Mouse (Mus musculus): ENCODE data around the gene Clec11a.

Clec11a gene

DNA sequence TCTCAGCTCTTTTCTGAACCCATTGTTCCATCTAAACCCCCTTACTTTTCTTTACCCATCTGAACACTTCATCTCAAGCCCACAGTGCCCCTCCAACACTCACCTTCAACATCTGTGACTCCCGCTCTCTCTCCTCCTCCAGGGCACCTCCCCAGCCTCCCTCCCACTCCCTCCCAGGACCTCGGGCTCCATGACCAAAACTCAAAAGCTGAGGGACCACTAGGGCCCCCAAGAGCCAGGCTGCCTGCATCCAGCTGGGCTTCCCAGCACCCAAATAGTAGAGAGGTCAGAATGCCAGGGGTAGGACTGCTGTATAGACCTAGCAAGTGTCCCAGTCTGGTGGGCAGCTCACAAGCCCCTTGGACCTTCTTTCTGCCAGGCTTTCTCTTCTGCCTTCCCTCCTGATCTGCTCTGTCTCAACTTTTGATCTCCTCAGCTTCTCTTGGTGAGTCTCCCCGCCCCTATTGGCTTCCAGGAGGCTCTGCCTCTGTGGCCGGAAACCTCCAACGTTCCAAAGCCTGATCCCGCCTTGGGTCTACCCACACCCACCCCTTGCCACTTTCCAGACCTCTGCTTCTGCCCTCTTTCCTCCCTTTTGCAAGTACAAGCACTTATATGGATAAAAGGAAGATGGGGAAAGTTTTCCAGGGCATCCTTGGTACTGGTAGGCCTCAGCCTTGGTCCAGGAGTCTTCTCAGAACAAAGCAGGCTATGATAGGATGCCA lies at the start of gene Clec11a:
TSS of gene Clec11a (minus strand) at position 387 of the 725 bp plus-strand sequence.
- DNase-seq (ENCODE audit: low spot score in 2 of 2): no peak

DNA sequence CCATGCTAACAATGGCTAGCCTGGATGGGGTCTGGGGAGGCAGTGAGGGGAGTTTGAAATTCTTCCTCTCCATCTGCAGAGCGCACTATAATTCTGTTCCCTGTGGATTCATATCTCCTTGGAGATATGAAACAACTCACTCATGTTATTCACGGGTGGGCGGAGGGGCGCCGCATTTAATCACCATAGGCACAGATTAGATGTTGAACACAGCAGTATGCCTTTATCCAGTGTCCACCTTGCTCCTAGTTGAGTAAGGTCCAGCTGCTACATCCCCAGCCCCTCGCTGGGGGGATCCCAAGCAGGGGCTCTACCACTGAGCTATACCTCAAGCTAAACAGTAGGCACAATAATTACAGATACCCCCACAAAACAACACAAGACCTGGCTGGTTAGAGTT lies 48.7 kb upstream of the Clec11a start:
- DNase-seq (ENCODE audit: low spot score in 2 of 2): peak in 1 of 2 experiments; percentile 64

DNA sequence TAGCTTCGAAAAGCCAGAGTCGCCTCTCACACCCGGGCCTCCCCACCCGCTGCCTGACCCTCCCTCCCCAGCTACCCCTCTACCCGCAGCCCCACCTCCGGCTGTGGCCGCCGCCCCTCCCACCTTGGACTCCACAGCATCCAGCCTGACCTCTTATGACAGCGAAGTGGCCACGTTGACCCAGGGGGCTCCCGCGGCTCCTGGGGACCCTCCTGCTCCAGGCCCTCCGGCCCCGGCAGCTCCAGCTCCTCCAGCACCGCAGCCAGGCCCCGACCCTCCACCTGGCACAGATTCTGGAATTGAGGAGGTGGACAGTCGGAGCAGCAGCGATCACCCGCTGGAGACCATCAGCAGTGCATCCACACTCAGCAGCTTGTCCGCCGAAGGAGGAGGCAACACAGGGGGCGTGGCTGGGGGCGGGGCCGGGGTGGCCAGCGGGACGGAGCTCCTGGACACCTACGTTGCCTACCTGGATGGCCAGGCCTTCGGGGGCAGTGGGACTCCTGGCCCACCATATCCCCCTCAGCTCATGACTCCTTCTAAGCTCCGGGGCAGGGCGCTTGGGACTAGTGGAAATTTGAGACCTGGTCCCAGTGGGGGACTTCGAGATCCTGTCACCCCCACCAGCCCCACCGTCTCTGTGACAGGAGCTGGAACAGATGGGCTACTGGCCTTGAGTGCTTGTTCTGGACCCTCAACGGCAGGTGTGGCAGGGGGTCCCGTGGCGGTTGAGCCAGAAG lies 47.1 kb upstream of the Clec11a start:
- DNase-seq (ENCODE audit: low spot score in 2 of 2): peak in 1 of 2 experiments; percentile 48

DNA sequence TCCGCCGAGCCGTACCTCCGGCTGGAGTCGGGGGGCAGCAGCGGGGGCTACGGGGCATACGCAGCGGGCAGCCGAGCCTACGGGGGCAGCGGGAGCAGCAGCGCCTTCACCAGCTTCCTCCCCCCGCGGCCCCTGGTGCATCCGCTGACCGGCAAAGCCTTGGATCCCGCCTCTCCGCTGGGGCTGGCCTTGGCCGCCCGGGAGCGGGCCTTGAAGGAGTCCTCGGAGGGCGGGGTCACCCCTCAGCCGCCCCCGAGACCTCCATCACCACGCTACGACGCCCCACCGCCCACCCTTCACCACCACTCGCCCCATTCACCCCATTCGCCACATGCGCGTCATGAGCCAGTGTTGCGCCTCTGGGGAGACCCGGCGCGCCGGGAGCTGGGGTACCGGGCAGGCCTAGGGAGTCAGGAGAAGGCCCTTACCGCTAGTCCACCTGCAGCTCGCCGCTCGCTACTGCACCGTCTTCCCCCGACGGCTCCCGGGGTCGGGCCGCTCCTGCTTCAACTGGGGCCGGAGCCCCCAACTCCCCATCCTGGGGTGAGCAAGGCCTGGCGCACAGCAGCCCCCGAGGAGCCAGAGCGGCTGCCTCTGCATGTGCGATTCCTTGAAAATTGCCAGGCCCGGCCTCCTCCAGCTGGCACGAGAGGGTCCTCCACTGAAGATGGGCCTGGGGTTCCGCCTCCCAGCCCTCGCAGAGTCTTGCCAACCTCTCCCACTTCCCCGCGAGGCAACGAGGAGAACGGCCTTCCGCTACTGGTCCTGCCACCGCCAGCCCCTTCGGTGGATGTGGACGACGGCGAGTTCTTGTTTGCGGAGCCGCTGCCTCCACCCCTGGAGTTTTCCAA lies 46.3 kb upstream of the Clec11a start:
- DNase-seq (ENCODE audit: low spot score in 2 of 2): peak; percentile 54 to 57

DNA sequence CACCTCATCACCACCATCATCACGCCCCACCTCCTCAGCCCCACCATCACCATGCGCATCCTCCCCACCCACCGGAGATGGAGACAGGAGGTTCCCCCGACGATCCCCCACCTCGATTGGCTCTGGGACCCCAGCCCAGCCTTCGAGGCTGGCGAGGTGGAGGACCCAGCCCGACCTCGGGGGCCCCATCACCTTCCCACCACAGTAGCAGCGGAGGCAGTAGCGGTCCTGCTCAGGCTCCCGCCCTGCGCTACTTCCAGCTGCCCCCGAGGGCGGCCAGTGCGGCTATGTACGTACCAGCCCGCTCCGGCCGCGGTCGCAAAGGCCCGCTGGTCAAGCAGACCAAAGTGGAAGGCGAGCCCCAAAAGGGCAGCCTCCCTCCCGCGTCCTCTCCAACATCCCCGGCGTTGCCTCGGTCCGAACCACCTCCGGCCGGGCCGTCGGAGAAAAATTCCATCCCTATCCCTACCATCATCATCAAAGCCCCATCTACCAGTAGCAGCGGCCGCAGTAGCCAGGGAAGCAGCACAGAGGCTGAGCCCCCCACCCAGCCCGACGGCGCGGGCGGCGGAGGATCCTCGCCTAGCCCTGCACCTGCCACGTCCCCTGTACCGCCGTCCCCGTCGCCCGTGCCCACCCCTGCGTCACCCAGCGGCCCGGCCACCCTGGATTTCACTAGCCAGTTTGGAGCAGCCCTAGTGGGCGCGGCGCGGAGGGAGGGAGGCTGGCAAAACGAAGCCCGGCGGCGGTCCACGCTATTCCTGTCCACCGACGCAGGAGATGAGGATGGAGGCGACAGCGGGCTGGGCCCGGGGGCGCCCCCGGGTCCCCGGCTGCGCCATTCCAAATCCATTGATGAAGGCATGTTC lies 45.4 kb upstream of the Clec11a start:
- DNase-seq (ENCODE audit: low spot score in 2 of 2): peak; percentile 29 to 44

DNA sequence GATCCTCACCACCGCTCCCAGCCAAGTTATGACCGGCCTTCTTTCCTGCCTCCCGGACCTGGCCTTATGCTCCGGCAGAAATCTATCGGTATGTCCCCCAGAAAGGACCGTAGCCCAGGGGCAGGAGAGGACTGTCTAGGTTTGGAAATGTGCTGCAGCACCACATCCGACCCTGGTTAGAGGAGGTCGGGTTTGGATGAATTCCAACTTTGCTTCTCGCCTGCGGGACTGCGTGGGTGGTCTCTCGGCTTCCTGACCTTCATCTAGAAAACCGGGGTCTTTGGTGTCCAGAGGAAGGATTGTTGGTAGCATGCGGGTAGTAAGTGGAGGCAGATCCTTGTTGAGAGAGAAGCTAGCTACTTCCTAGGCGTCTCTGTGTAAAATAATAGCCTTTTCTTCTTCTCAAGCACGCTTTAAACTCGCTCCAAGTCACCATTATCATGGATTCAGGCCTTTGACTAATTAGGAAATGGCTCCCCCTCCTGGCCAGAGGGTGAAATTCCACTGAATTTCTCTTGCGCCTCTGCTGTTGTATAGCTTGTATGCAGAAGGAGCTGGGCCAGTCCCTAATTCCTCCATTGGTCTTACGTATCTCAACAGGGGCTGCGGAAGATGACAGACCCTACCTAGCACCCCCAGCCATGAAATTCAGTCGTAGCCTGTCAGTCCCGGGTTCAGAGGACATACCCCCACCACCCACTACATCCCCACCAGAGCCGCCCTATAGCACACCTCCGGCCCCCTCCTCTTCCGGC lies 44.4 kb upstream of the Clec11a start:
- DNase-seq (ENCODE audit: low spot score in 2 of 2): peak; percentile 89 to 92

DNA sequence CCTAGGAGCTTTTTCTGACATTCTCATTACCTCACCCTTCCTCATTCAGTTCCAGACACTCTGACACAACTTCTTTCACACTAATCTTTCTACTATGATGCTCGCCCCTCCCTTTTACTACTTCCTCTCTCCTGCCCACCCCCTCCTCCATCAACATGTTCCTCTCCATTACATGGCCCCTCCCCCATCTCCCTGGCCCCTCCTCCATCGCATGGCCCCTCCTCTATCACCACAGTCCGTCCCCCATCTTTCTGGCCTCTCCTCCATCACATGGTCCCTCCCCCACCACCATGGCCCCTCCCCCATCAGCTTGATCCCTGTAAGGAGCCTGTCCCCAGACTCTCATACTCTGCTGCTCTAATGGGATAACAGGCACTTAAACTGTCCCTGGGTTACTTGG lies 42.3 kb upstream of the Clec11a start:
- DNase-seq (ENCODE audit: low spot score in 2 of 2): peak in 1 of 2 experiments; percentile 23

DNA sequence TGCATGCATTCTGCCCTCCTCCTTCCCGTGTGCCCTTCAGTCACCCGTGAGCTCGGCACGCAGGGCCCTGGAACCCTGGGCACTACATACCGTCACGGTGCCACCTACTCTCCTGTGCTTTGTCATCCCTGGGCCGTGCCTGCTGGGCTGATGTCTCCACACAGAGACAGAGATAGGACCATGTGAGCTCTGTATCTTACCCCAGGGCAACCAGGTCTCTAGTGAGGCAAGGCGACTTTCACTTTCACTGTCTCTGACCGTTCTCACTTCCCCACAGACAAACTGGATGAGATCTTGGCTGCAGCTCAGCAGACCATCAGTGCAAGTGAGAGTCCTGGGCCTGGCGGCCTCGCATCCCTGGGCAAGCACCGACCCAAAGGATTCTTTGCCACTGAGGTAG lies 37.9 kb upstream of the Clec11a start:
- no peak for DNase-seq (ENCODE audit: low spot score in 2 of 2)

DNA sequence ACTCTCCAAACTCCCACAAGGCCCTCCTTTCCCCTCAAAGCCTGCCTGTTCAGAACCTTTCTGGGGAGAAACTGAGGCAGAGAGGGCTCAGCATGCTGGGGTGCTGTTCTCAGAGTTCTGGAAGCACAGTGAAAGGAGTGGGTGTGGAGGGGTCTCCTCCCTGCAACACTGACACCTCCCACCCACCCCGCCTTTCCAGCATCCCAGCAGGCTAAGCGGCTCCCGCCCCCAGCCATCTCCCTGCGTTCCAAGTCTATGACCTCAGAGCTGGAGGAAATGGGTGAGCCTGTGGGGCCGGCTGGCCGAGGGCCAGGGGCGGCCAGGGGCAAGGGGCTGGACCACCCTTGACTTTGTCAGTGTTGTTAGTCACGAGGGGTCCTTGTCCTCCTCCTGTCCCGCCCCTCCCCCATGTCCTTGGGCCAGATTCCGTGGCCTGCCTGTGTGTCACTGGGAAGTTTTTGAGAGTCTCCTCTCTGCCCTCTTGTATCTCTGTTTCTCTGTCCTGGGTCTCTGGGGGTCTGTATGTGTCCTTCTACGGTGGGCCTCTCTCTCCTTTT lies 36.8 kb upstream of the Clec11a start:
- DNase-seq (ENCODE audit: low spot score in 2 of 2): no peak

DNA sequence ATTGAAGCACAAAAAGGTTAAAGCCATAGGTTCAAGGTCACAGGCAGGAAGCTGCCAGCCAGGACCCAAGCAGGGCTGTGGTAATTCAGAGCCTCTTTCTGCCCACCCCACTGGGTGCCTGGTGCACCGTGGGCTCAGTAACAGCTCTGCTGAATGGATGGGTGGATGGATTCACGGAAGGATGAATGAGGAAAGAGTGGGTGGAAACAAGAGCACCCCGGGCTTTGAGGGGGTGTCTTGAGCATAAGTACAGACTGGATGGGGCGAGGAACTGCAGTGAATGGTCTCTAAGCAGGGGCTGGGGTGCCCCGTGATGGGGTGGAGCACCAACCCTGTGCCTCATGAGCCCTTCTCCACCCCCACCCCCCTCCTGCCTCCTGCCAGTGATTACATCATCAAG lies 35.0 kb upstream of the Clec11a start:
- no peak for DNase-seq (ENCODE audit: low spot score in 2 of 2)

DNA sequence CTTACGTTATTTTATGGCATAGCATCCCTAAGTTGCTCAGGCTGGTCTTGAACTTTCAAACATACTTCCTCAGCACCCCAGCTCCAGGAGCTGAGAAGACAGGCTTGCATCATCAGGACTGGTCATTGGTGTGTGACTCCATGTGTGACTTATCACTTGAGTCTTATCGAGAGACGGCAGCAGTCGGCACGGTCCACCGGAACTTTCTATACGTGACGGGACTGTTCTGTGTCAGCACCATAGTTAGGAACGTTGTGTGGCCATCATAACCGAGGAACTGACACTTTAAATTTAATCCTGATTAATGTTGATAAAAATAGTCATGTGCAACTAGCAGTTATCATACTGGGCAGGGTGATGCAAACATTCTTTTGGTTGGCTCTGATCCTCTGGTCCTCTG lies 34.4 kb upstream of the Clec11a start:
- DNase-seq (ENCODE audit: low spot score in 2 of 2): no peak

DNA sequence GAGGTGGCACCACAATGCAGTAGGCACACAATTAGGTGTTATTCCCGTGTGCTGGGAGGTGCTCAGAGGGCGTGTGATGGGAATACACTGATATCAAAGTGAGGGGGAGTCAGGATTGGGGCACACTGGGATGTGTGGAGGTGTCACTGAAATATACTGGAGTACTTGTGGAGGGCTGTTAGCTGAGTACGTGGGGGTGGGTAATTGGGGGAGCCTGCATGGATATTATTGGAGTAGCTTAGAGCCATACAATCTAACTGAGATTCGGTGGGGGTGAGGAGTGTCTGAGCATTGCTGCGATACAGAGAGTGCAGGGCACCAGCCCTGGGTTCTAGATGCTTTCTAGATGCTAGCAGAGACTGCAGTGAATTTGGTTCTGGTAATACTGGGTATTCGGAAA lies 33.5 kb upstream of the Clec11a start:
- no peak for DNase-seq (ENCODE audit: low spot score in 2 of 2)

DNA sequence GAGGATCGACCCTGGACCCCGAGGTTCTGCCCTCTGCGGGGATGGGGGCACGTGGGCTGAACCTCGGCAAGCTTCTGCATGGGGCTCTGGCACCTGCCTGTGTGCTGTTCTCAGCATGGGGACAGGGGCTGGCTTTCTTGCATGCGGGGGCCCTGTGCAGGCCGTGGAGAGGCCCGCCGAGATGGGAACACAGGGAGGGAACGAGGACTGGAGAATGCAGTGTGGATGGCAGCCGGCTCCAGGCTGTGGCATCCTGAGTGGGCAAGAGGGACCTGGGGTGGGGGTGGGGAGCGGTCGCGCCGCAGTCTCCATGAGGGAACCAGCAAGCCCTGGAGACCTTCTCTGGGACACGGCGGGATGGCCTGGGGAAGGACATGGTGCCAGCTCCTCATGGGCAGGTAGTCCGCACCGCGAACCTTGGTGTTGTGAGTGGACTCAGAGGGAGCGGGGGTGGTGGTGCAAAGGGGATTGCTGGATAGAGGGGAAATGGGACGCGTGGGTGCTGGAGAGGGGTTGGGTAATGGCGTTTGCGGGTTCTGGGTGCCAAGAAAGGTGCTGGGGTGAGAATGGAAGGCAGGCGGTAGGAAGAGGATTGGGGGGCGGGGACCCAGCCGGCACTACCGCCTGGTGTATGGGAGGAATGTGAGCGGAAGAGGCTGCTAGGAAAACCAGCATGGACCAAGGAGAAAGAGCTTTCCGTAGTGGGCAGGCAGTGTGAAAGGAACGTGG lies 30.6 kb upstream of the Clec11a start:
- peak in 1 of 2 experiments; percentile 63 for DNase-seq (ENCODE audit: low spot score in 2 of 2)

DNA sequence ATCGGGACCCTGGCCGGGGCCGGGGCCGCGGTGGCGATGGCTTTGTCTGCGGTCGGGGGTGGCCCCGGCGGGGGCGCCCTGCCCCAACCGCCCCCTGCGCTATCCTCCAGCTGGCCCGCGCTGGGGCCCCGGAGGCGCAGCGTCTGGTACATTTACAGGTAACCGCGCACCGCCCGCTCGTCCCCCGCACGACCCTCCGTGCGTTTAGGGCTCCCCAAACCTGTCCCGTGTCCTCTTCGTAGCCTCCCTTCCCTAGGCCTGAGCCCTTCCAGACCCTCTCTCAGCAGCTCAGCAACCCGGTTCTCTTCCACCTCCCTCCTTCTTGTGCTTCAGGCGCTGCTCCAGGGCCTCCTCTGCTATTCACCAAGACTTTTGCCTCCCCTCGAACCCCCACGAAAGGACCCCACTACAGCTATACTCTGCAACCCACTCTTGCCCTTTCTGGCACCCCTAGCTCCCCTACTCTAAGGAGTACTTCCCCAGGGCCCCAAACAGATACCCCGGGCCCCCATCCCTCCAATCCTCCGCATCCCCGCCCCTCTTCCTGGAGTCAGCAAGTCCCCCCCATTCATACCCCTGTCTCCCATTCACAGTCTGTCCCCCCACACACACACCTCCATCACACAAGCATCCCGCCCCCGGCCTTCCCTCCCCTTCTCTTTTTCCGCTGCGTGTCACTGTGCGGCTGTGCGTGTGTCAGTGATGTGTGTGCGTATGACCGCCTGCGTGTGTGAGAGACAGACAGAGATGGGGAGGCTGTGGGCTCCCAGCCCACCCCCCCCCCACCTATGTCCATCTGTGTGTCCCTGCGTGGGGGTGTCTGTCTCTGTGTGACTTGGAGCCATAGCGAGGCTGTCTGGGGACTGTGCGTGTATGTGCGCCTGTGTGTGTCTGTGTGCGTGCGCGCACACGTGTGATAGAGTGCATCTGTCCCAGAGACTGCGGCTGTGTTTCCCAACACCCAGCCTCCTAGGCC lies 29.6 kb upstream of the Clec11a start:
- DNase-seq (ENCODE audit: low spot score in 2 of 2): peak; percentile 75 to 87

DNA sequence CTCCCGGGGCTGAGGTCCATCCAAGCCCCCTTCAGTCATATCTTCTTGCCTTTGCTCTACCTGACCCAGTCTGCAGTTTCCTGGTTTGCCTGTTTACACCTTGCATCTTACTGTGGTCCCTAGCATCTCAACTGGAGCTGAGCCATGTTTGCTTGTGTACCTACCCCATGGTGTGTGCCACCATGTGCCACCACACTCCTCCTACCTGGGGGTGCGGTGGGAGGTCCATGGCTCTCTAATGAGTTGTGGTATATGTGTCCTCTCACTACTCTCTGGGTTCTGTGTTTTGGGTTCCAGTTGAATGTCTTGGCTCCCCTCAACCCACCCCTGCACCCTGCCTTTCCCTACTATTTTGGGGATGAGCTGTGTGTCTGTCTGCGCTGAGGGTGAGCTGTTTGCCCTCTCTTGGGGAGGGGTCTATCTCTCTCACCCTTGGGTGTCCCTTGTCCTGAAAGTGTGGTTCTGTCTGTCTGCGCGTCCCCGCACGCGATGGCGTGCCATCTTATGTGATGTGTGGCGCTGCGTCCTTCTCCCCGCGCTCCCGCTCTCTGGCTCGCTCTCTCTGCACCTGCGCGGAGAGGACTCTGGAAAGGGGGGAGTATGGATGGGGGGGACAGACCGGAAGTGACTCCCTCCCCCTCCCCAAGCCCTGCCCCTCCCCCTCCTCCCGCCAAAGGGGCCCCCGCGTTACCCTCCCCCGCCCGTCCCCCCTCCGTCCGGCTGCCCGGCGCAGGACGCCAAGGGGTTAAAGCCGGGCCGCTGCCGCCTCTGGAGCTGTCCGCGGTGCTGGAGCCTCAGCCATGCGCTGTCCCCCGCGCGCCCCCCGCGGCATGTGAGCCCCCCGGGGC lies 28.6 kb upstream of the Clec11a start:
- DNase-seq (ENCODE audit: low spot score in 2 of 2): peak; percentile 79 to 82

DNA sequence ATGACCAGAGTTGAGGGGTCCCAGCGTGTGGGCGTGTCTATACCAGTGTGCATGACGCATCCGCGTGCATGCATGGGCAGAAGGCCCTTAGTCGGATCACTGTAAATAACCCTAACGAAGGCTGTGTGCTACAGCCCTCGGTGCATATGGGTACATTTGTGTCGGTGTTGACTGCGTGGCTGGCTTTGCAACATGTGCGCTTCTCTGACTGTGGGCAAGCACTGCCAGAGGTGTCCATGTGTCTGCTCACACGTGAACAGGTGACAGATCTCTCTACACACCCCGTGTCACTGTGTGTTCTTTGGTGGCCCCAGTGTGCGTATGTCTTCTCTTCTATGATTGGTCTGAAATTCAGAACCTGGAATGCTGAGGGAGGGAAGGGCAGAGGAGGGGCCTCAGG lies 27.4 kb upstream of the Clec11a start:
- no peak for DNase-seq (ENCODE audit: low spot score in 2 of 2)

DNA sequence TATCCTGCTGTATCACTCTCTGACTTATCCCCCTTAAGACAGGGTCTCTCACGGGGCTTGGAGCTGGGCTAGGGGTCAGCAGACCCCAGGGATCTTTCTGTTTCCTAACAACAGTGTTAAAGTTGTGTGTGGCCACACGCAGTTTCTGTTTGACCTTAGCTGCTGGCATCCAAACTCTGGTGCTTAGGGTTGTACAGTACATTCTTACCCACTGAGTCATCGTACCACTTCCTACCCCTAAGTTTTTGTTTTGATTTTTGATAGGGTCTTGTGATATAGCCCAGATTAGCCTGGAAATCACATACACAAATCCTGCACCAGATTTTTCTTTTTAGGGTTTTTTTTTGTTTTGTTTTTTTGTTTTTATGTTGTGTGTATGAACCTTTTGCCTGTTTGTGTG lies 25.6 kb upstream of the Clec11a start:
- no peak for DNase-seq (ENCODE audit: low spot score in 2 of 2)

All from right cerebral cortex, postnatal 10 days (tissue).